Mouse (Mus musculus): ENCODE measurements around the gene Nlgn3. TPM values are rescaled to one million over a fixed set of nuclear protein-coding genes. Genes with fewer than 3 reads are reported as not detected.
"Not testable (repeated sequence)": the region's sequence is repeated elsewhere in the genome, so short reads cannot be mapped to it uniquely, and the experiment has no call there.

Gene Nlgn3
- polyA plus RNA-seq, 1 experiment, result not detected

DNA sequence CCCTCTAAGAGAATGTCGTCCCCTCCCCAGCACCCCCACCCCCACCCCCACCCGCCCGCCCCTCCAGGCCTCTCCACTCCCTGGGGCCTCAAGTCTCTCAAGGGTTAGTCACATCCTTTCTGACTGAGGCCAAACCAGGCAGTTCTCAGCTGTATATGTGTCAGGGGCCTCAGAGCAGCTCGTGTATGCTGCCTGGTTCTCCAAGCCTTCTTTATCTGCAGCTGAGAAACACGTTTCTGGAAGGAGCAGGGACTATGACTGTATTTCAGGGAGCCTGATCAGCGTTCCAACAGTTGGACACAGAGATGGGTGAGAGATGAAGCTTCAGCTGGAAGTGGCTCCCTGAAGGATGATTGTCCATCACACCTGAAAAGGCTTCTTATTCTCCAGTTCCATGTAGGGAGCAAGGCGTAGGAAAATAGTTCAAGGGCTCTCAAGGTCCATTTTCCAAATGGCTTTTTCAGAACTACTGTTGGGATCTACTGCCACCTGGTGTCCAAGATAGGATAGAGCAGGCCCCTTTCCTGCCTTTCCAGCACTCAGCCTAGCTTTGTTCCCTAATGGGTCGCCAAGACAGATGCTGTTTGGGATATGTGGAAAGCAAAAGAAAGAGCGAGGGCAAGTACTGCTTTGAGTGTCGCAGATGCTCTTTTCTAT, 30.5 kb downstream of the Nlgn3 start:
- H3K4me3 ChIP-seq (replicated peaks), result peak overlapping the region; percentile 11
- 0 out of 2 replicates have a peak, but pooled peaks cover 3% of the 10 kb centered on the region for H3K9me3 ChIP-seq
- H3K27me3 ChIP-seq (replicated peaks), result peaks cover 10% of the 10 kb centered on the region
- TF ChIP-seq GATA1 (IDR thresholded peaks at IDR 0.05; ENCODE audit: borderline replicate concordance, low read length), result no peak
- TF ChIP-seq FLI1 (IDR thresholded peaks at IDR 0.05; ENCODE audit: low read length), result no peak
- peaks cover 17% of the 10 kb centered on the region for H3K4me1 ChIP-seq
- H3K36me3 ChIP-seq (replicated peaks; ENCODE audit: low read length), result no peaks in the 10 kb centered on the region

- H3K9me3 ChIP-seq, result 0 out of 2 replicates have a peak, but pooled peaks cover 4% of the 10 kb centered on the region
- peaks cover 17% of the 10 kb centered on the region for H3K4me1 ChIP-seq
- no peaks in the 10 kb centered on the region for H3K36me3 ChIP-seq (replicated peaks; ENCODE audit: low read length)
- H3K27me3 ChIP-seq (replicated peaks), result peaks cover 4% of the 10 kb centered on the region
- no peak for TF ChIP-seq FLI1 (IDR thresholded peaks at IDR 0.05; ENCODE audit: low read length)
- no peak for TF ChIP-seq GATA1 (IDR thresholded peaks at IDR 0.05; ENCODE audit: borderline replicate concordance, low read length)
- H3K4me3 ChIP-seq (replicated peaks), result peak overlapping the region; percentile 88
Measured at GRCm38 (mm10) chrX:101332031-101332374, 33.0 kb downstream of the Nlgn3 start.

DNA sequence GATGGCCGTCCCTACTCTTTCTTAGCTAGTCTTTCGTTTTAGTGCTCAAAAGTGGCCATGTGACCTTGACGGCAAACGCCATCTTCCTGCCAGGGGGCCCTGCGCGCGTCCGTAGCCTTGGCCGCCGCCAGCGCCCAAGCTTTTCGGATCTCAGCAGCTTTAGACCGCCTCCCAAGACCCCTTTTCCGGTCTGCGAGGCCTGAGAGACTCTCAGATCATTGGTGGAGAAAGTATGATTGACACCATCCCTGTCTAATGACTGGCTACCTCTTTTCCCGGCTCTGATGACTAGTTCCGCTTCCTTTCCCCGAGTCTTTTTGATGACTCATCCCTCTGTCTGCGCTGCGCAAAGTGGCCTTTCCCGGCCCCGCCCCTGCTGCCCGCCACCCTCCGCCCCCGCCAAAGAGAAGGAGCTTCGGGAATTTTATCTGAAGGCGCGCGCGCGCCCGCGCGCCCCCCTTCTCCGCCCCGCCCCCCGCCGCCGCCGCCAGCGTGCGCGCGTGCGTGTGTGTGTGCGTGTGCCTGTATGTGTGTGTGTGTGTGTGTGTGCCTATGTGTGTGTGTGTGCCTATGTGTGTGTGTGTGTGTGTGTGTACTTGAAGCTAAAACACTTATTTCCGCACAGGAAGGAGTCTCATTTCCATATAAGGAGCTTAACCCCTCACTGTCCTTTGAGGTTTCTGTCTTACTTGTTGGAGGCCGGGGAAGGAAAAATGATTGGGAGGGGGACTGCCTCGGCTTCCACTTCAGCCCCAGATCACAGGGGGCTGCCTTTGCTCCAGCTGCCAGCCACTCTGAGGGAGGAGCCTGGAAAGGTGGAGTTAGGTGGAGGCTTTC, 33.6 kb downstream of the Nlgn3 start:
- Histone ChIP-seq H3K4me3 (replicated peaks) (peak overlapping the region; percentile 88), H3K9me3 (peaks cover 4% of the 10 kb centered on the region; the same call in 1 of the 2 replicates), H3K36me3 (replicated peaks; ENCODE audit: low read length) (no peaks in the 10 kb centered on the region), H3K4me1 (peaks cover 17% of the 10 kb centered on the region), H3K27me3 (replicated peaks) (peaks cover 6% of the 10 kb centered on the region)
- TF ChIP-seq FLI1 (IDR thresholded peaks at IDR 0.05; ENCODE audit: low read length) (no peak), GATA1 (IDR thresholded peaks at IDR 0.05; ENCODE audit: borderline replicate concordance, low read length) (no peak)

DNA sequence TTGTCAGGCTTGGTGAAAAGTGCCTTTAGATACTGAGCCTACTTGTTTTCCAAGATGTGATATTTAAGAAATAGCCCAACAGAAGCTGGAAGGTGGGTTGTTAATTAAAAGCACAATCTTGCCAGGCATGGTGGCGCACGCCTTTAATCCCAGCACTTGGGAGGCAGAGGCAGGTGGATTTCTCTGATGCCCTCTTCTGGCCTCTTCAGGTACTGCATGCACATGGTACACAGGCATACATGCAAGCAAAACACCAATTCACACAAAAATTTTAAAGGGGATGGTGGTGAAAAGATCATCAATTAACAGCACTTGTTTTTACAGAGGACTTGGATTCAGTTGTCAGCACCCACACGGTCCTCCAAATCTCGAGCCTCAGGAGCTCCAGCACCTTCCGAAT, 35.6 kb downstream of the Nlgn3 start:
- TF ChIP-seq FLI1 (IDR thresholded peaks at IDR 0.05; ENCODE audit: low read length) (no peak), GATA1 (IDR thresholded peaks at IDR 0.05; ENCODE audit: borderline replicate concordance, low read length) (no peak)
- no peak overlapping the region for H3K4me3 ChIP-seq (replicated peaks)
- H3K27me3 ChIP-seq (replicated peaks), result peaks cover 5% of the 10 kb centered on the region
- H3K9me3 ChIP-seq, result peaks cover 4% of the 10 kb centered on the region; the same call in 1 of the 2 replicates
- H3K4me1 ChIP-seq, result peaks cover 14% of the 10 kb centered on the region
- H3K36me3 ChIP-seq (replicated peaks; ENCODE audit: low read length), result no peaks in the 10 kb centered on the region

- H3K4me1 ChIP-seq, result peaks cover under 1% of the 10 kb centered on the region
- H3K27me3 ChIP-seq (replicated peaks), result peaks cover 5% of the 10 kb centered on the region
- no peaks in the 10 kb centered on the region for H3K36me3 ChIP-seq (replicated peaks; ENCODE audit: low read length)
- no peak for TF ChIP-seq FLI1 (IDR thresholded peaks at IDR 0.05; ENCODE audit: low read length)
- no peak for TF ChIP-seq GATA1 (IDR thresholded peaks at IDR 0.05; ENCODE audit: borderline replicate concordance, low read length)
- H3K4me3 ChIP-seq (replicated peaks), result no peak overlapping the region
- peaks cover 4% of the 10 kb centered on the region; the same call in 1 of the 2 replicates for H3K9me3 ChIP-seq
Measured at GRCm38 (mm10) chrX:101338666-101339065, 39.7 kb downstream of the Nlgn3 start.

- H3K36me3 ChIP-seq (replicated peaks; ENCODE audit: low read length); H3K9me3 ChIP-seq; H3K27me3 ChIP-seq (replicated peaks); H3K4me3 ChIP-seq (replicated peaks): not testable (repeated sequence)
- H3K4me1 ChIP-seq, result peaks cover 13% of the 10 kb centered on the region
Measured at GRCm38 (mm10) chrX:101342837-101343236, 43.9 kb downstream of the Nlgn3 start.

GRCm38 (mm10) chrX:101345456-101345855, 46.5 kb downstream of the Nlgn3 start:
- Histone ChIP-seq H3K4me3 (replicated peaks) (no peak overlapping the region), H3K27me3 (replicated peaks) (peaks cover 4% of the 10 kb centered on the region), H3K4me1 (peaks cover 13% of the 10 kb centered on the region), H3K9me3 (no peaks in the 10 kb centered on the region), H3K36me3 (replicated peaks; ENCODE audit: low read length) (no peaks in the 10 kb centered on the region)
- TF ChIP-seq FLI1 (IDR thresholded peaks at IDR 0.05; ENCODE audit: low read length) (no peak), GATA1 (IDR thresholded peaks at IDR 0.05; ENCODE audit: borderline replicate concordance, low read length) (no peak)

DNA sequence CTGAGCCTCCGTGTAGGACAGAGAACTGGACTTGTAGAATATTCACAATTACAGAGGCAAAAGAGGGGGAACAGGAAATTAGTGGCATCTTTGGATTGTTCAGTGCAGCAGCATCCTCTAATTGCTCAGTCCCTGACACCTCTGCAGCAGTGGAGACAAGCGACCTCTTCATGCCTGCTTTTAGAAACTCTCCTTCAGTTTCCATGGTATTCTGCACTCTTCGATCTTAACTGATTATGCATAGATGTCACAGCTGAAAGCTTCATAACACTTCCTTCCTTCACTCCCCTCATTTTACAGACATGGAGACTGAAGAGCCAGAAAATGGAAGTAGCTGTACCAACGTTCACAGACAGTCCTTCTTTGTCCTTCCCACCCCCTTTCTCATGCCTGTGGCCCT, 47.5 kb downstream of the Nlgn3 start:
- TF ChIP-seq GATA1 (IDR thresholded peaks at IDR 0.05; ENCODE audit: borderline replicate concordance, low read length), result no peak
- TF ChIP-seq FLI1 (IDR thresholded peaks at IDR 0.05; ENCODE audit: low read length), result no peak
- Histone ChIP-seq H3K27me3 (replicated peaks) (peaks cover 6% of the 10 kb centered on the region), H3K4me1 (peaks cover 19% of the 10 kb centered on the region), H3K4me3 (replicated peaks) (no peak overlapping the region), H3K36me3 (replicated peaks; ENCODE audit: low read length) (no peaks in the 10 kb centered on the region), H3K9me3 (no peaks in the 10 kb centered on the region)

DNA sequence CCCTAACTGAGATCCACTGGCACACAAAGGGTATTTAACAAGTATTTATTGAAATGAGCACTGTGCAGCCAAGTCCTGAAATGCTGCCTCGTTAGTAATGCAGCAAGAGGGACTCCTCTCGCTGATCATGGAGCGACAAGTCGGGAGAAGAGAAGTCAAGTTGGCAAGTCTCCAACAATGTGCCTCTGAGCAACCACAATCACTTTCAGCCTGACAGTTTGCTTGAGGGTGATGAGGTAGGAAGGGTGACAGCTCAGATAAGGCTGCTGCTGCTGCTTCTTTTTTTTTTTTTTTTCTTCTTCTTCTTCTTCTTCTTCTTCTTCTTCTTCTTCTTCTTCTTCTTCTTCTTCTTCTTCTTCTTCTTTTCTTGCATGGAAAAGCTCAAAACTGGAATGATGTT, 52.2 kb downstream of the Nlgn3 start:
- no peaks in the 10 kb centered on the region for H3K9me3 ChIP-seq
- H3K27me3 ChIP-seq (replicated peaks), result peaks cover 6% of the 10 kb centered on the region
- H3K36me3 ChIP-seq (replicated peaks; ENCODE audit: low read length), result no peaks in the 10 kb centered on the region
- H3K4me1 ChIP-seq, result peaks cover 18% of the 10 kb centered on the region
- H3K4me3 ChIP-seq (replicated peaks), result peak overlapping the region; percentile 54
- TF ChIP-seq FLI1 (IDR thresholded peaks at IDR 0.05; ENCODE audit: low read length) (no peak), GATA1 (IDR thresholded peaks at IDR 0.05; ENCODE audit: borderline replicate concordance, low read length) (no peak)

DNA sequence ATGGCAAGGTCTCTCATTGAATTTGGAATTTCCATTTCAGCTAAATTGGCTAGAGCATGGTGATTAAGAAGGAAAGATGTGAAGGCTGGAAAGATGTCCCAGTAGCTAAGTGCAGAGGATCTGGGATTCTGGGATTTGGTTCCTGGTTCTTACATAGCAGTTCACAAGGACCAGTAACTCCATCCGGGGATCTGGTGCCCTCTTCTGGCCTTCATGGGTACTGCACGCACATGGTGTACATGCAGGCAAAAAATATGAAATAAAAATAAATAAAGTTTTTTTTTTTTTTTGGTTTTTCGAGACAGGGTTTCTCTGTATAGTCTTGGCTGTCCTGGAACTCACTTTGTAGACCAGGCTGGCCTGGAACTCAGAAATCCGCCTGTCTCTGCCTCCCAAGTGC, 59.9 kb downstream of the Nlgn3 start:
- H3K27me3 ChIP-seq (replicated peaks); H3K4me1 ChIP-seq; H3K36me3 ChIP-seq (replicated peaks; ENCODE audit: low read length); H3K4me3 ChIP-seq (replicated peaks); H3K9me3 ChIP-seq: not testable (repeated sequence)

All from megakaryocyte, embryonic 14.5 days (primary cell).